Mouse (Mus musculus) regulatory T cell (primary cell): ENCODE results near the gene Fam187a.

Experiments used
- in situ Hi-C: fragments of 300-600 bp; cut with MboI, MseI; formaldehyde crosslinking; loops from one replicate; pipeline ENCODE4 v1.15.1; 2025; ENCODE audit warnings: high pct_unique_total_duplicates

Gene Fam187a

GRCm38 (mm10) chr11:102884616-102885219 is at the start of gene Fam187a:
Fam187a (plus strand) TSS chr11:102885169.
- in situ Hi-C loops, result loop anchor here (10.0 kb wide), 1 partner anchor 1450 kb away; no protein-coding TSS in a partner anchor

- in situ Hi-C loops, result loop anchor here (10.0 kb wide), 1 partner anchor 1649 kb away; no protein-coding TSS in a partner anchor
These were observed 49.4 kb upstream of the Fam187a start, which contains the start of gene Higd1b for GRCm38 (mm10) chr11:102835549-102835948. Higd1b (plus strand) TSS chr11:102835849.

DNA sequence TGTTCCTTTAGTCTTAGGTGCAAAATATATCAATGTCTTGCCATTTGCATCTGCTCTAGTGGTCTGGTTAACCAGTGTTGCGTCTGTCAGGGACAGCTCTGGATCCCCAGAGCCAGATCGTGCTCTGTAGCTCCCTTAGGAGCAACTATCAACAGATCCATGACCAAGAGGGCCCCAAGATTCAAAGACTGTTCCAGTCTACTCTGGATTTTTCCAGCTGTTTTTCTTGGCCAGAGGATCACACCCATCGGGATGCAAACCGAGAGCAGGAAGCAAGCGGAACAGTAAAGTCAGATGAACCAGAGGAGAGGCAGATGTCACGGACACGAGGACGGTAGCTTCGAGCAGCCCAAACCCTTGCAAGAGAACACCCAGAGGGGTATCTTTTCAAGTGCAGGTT is 48.8 kb upstream of the Fam187a start:
- in situ Hi-C loops, result loop anchor here (10.0 kb wide), 1 partner anchor 1649 kb away; no protein-coding TSS in a partner anchor

GRCm38 (mm10) chr11:102837385-102837784 is 47.6 kb upstream of the Fam187a start:
- in situ Hi-C loops, result loop anchor here (10.0 kb wide), 1 partner anchor 1647 kb away; no protein-coding TSS in a partner anchor

DNA sequence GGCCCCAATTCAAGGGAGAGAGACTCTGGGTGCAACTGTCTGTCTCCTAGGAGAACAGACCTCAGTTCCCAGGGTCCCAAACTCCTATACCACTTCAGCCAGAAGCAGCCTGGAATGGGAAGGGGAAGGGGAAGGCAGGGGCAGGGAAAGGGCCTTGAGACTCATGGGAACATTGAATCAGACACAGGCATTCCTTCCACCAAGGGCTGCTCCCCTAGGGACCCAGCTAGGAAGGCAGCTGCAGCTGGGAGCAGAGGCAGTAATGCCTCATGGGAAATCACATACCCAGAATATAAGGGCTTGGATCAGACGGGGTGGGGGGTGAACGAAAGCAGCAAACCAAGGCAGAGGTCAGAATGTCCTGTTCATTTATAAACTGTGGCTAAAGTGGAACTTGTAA is 46.8 kb upstream of the Fam187a start:
- in situ Hi-C loops, result loop anchor here (10.0 kb wide), 1 partner anchor 1647 kb away; no protein-coding TSS in a partner anchor

DNA sequence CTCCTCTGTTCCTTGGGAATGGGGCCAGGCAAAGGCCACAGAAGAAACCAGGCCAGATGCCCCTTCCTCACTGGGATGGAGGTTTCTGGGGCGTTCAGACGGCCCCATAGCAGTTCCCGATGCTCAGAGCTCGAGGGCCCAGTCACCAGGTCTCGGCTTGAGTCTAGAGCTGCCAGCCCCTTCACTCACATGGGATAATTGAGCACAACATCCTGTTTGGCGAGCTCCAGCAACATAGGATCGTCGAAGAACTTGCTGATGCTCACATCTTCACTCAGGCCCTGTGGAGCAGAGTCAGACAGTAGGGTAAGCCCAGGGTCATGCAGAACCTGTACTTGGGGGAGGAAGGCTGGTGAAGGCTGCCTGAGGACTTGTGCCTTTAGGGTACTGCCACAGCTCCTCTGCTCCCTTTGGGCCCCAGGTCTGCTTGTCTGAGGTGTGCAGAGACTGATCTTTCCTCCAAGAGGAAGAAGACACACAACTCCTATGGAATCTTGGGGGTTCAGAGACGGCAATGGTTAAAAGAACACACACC is 46.3 kb upstream of the Fam187a start:
- in situ Hi-C loops, result loop anchor here (10.0 kb wide), 1 partner anchor 1646 kb away; no protein-coding TSS in a partner anchor

- in situ Hi-C loops, result no loop called here
These were observed 39.0 kb upstream of the Fam187a start for GRCm38 (mm10) chr11:102845926-102846325.

- in situ Hi-C loops, result no loop called here
These were observed 33.1 kb upstream of the Fam187a start for GRCm38 (mm10) chr11:102851883-102852282.

DNA sequence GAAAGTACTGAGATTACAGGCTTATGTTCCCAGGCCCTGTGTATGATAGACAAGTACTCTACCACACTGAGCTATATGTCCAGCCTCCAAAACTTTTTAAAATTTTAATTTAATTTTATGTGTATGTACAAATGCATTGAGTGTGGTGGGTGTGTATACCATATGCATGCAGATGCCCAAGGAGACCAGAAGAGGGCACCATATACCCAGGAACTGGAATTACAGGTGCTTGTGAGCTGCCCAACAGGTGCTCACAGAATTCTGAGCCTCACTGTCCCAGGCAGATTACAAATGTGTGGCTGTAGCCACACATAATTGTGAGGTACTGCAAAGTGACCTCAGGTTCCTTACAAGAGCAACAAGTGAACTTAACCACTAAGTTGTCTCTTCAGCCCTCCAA is 31.2 kb upstream of the Fam187a start:
- in situ Hi-C loops, result no loop called here

- in situ Hi-C loops, result no loop called here
These were observed 29.0 kb upstream of the Fam187a start for GRCm38 (mm10) chr11:102855941-102856340.

DNA sequence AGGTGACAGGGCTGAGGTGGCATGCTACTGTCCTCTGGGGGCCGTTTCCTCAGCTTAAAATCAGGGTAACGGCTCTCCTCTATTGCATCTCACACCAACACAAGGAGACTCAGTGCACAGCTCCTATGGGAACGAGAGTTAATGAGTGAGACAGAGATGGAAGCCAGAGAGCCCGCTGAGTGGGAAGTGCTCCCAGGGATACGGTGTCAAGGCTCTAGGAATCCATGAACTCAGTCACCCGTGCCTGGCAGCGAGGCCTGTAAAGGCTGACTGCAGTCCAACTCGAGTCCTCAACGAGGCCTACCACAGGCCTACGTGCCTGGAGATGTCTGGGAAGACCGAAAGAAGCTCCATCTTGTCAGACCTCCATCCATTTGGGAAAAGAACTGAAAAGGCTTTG is 26.0 kb upstream of the Fam187a start:
- in situ Hi-C loops, result no loop called here

- in situ Hi-C loops, result no loop called here
These were observed 25.0 kb upstream of the Fam187a start for GRCm38 (mm10) chr11:102859933-102860332.

GRCm38 (mm10) chr11:102864272-102864671 is 20.7 kb upstream of the Fam187a start:
- in situ Hi-C loops, result no loop called here

DNA sequence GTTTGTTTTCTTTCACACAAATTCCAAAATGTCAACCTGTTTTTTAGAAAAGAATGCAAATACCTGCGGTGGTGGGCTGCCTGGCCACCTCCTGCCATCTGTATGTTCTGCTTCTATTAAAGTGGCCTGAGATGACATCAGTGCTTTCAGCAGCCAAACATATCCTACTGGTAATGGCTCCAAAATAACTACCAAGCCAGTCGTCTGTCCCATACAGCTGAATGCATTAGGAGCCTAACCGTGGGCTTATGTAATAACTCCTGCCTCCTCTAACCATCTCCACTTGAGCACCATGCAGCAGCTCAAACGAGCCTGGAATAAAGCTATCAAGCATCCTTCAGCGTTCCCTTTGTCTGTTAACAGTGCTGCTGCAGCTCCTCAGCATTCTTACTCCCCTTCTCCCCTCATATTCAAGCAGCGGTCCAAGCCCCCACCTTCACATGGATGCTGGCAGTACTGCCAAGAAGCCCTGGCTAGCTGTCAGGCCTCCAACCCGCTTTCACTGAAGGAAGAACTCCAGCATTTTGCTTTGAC is 10.1 kb upstream of the Fam187a start:
- in situ Hi-C loops, result no loop called here

GRCm38 (mm10) chr11:102879558-102879957 is 5.4 kb upstream of the Fam187a start:
- in situ Hi-C loops, result no loop called here

DNA sequence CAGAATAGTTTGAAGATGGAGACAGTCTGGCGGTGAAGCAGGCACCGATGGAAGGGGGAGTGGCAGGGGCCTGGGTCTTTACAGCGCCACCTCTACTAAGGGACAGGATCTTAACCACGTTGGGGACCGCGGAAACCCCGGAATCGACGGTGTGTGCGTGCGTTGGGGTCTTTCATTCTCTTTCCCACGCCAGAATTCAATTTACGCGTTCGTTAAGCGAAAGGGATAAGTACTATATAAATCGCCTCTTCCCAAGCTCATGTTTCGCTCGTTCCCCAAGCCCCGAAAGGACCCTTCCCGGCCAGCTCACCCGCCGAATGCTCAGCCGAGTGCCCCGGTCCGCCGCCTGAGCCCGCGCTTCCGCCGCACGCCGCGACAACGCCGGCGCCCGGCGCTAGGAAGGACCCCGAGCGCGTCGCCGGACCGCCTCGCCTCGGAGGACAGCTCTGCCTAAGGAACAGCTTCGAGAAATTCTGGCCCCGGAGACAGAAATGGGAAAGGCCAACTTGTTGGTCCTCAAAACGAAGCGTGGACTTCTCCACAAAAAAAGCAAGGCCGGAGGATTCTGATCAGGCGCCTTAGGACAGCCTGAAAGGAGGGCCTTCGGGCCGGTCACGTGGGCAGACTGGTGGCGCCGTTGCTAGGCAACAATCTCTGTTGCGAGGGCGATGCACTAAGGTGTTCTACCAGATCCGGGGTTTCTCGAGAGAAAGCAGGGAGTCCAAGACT is 4.2 kb upstream of the Fam187a start, which contains the start of the genes Eftud2 and Ccdc103:
Gene Eftud2, minus strand, starts transcription at position 401 of the 729 bp plus-strand sequence.
Gene Ccdc103, plus strand, starts transcription at position 620 of the 729 bp plus-strand sequence.
- in situ Hi-C loops, result loop anchor here (10.0 kb wide), 1 partner anchor 1446 kb away; no protein-coding TSS in a partner anchor

DNA sequence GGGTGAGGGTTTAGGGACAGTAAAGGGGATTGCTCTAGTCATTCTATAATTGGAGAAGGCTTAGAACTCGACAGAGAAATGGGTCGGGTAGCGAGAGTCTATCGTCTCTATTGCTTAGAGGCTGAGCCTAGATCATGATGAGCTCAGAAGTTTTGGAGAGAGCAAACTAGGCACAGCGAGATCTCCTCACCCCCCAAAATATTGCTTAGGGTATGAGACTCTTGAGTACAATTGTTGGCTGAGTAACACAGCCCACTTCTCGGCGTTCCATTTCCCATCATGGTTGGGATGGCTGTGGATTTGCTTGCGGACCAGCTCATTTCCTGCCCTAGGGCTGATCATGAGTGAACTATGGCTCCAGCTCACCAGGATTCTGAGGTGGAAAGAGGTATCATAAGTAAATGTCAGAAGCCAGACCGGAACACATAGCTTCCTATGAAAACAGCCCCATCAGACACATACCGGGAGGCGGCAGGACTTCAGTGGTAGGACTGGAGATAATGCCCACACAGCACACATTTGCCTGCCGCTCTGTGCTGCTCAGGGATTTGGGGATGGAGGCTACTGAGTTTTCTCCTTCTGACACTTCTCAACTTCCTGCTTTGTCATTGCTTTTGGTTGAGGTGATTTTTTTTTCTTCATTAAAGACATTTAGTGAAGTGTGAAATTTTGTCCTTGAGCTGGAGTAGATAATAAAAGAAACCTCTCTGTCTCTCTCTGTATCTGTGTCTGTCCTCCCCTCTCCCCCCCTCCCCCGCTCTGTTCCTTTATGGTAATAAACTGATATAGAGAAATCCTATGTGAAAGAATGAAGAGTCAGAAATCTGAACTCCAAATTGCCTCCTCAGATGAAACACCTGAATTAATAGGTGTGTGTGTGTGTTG is 3.4 kb upstream of the Fam187a start:
- in situ Hi-C loops, result loop anchor here (10.0 kb wide), 1 partner anchor 1447 kb away; no protein-coding TSS in a partner anchor

GRCm38 (mm10) chr11:102887433-102887832 is 2.5 kb downstream of the Fam187a start:
- in situ Hi-C loops, result loop anchor here (10.0 kb wide), 1 partner anchor 1453 kb away; no protein-coding TSS in a partner anchor

DNA sequence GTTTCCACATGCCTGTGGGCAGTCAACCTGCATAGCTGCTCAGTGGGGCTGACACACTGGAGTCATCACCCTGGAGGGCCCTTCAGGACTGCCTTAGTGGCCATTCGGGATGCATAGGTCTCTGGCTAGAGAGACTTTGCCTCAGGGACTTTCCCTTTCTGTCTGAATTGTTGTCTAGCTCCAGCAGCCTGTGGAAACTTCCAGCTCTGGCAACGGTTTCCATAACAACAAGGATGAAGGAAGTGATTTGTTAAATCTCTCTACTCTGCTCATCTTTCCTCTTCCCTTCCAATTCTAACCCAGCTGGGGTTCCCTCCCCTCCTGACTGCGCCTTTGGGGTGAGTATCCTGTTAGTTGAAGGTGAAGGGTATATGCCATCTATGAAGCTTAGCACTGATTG is 3.2 kb downstream of the Fam187a start:
- in situ Hi-C loops, result loop anchor here (10.0 kb wide), 1 partner anchor 1453 kb away; no protein-coding TSS in a partner anchor

GRCm38 (mm10) chr11:102890096-102890495 is 5.1 kb downstream of the Fam187a start:
- in situ Hi-C loops, result no loop called here
